Mouse (Mus musculus) megakaryocyte, adult 5-6 weeks (primary cell): Measurements from ENCODE around the gene Nfkbie. TPM values are rescaled to one million over a fixed set of nuclear protein-coding genes. Genes with fewer than 3 reads are reported as not detected.
A peak's percentile ranks its signal among the peaks of the same experiment; 100 is the strongest.

Experiments
- ATAC-seq: 2 replicates; pipeline ENCODE4 v1.8.0; 2016; ENCODE audit warnings: mild to moderate bottlenecking, inconsistent platforms; ENCODE audit not compliant: poor library complexity, severe bottlenecking
- total RNA-seq, 2 experiments: library from RNA; stranded (forward) in 1 of 2; stranded (reverse) in 1 of 2; fragments of 153-499, 151-499 nt in 1 of 2; fragments of 221-1000, 200-1000 nt in 1 of 2; gene quantifications; 2 replicates each; pipeline versions ENCODE4 v1.2.3 to v1.2.4; 2015 to 2017

Gene Nfkbie
- total RNA-seq, 2 experiments from 2014 or later, result 10.4 to 14.0 TPM

- no peak for ATAC-seq
Measured at GRCm38 (mm10) chr17:45542705-45543104, 12.8 kb upstream of the Nfkbie start.

- no peak for ATAC-seq
Measured at GRCm38 (mm10) chr17:45543115-45543514, 12.4 kb upstream of the Nfkbie start.

GRCm38 (mm10) chr17:45544001-45544872 lies 11.3 kb upstream of the Nfkbie start:
- ATAC-seq, result no peak

- no peak for ATAC-seq
Measured at GRCm38 (mm10) chr17:45544873-45545277, 10.6 kb upstream of the Nfkbie start.

DNA sequence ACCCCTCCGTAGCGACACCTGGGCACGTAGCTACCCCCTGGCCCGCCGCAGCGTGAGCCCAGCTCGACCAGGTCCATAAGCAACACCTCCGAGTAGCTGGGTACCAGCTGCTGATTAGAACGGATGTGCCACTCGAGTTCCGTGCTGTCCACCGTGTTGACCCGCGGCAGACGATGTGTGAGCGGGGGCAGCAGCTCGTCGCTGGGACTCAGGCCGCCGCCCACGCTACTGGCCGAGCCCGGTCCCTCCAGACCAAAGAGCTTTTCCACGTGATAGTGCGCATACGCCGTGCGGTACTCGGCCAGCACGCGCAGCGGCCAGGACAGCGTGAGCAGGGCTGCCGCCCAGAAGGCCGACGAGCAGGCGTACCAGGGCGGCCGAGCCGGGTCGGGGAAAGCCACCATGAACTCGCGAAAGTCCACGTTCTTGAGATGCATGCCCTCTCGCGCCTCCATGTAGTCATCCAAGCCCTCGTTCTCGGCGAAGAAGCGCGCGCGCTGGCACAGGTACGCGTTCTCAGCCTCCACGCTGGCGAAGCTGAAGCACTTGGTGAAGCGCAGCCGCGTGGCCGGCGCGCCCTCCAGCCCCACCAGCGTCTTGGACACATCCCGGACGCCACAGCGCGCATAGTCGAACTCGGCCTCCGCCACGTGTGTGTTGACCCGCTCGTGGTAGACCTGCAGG lies 10.1 kb upstream of the Nfkbie start:
- peak; percentile 36; the same call in 1 of the 2 replicates for ATAC-seq

DNA sequence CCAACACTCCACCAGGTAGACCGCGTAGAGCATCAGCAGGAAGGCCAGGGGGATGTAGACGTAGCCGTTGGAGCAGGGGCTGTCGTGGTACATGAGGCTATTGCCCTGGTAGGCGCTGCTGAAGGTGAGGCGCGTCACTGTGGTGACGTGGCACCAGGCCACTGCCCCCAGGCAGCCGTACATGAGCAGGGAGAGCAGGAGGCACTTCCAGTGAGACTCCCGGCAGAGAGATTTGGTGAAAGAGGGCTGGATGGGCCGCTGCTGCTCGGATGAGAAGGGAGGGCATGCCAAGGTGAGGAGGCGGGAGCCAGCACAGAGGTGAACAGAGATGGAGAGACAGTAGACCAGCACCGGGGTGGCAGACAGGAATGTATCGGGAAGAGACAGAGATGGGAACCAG lies 8.6 kb upstream of the Nfkbie start:
- ATAC-seq, result no peak

GRCm38 (mm10) chr17:45547461-45548190 lies 7.9 kb upstream of the Nfkbie start:
- ATAC-seq, result no peak

DNA sequence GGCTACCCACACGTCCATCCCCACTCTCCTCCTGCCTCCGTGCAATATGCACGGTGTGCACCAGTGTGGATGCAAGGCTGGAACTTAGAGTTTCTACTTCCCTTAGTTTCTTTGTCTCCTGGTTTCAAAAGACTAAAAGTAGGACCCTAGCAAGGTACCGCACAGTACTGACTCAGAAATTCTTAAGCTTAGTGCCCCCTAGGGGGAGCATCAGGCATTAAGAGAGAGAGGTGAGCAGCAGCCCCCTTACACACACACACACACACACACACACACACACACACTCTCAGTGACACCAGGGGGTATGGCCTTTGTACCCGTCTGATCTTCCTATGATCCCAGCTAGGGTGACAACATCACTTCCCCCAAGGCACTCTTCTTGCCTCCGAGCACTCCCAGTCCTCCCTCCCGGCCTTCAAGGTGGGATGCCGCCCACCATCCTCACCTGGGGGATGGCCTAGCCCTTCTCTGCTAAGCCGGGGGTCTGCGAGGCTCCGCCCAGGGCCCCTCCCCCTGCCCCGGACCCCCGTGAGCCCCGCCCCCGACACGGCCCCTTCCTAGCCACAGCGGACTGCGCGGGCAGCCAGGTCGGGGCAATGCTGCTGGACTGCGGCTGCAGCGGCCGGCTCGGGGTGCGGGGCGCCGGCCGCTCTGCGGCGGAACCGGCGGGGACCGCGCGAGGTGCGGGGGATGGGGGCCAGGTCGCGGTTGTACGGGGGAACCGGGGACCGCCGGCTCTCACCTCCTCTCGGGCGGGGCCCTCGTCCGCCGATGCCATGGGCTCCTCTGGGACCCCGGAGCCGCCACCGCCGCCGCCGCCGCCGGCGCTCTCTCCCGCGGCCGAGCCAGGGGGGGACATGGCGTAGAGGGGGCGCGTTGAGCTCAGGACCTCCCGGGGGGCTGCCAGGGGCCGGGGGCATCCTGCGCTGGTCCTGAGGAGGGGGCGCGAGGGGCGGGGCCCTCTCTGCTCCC lies 6.7 kb upstream of the Nfkbie start:
- ATAC-seq, result no peak

GRCm38 (mm10) chr17:45549617-45550181 lies 5.8 kb upstream of the Nfkbie start, which contains the start of gene Tmem151b:
TSS of gene Tmem151b (minus strand) at chr17:45549677.
- ATAC-seq, result no peak

- ATAC-seq, result no peak
Measured at GRCm38 (mm10) chr17:45550253-45550652, 5.2 kb upstream of the Nfkbie start.

GRCm38 (mm10) chr17:45551249-45551796 lies 4.2 kb upstream of the Nfkbie start:
- ATAC-seq, result no peak

DNA sequence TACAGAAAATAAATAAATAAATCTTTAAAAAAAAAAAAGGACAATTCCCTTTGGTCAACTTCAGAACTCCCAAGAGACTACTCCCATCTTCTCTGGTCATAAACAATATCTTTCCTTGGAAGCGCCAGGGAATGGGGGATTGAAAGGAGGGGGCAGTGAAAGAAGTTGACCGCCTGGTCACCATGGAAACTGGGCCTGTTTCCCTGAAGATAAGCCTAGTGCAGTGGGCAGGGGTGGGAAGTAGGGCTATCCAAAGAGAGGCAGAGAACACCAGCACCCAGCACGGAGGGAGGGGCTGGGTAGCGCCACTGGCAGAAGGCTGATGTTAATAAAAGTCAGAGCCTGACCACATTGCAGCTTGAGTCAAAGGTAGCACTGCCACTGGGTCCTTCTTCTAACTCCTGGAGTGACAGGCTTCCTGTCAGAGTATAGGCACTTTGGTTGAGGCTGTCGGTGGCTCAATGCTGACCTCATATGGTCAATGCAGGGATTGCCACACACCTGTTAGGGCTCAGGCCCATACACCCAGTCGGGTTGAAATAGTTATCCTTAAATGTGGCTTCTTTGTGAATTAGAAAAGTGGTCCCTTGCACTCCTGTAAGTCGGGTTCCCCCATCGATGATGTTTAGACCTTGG lies 3.6 kb upstream of the Nfkbie start:
- ATAC-seq, result peak; percentile 62

GRCm38 (mm10) chr17:45553065-45553464 lies 2.4 kb upstream of the Nfkbie start:
- no peak for ATAC-seq

DNA sequence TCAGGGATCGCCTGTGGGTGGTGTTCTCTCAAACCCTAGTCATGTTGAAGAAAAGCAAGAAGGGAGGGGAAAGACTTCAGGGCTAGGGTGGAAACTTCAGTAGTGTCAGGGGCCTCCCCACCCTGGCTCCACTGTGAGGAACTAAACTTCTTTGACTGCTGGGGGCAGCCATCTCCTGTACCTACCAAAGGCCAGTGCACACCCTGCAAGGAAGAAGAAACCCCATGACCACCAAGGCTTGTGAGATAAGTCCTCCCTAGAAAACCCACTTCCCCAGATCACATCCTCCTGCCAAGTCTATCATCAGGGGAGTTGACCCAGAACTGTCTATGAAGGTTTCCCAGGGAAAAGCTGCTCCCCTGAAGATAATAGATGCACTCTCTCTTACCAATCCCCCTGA lies 1.1 kb upstream of the Nfkbie start:
- ATAC-seq, result no peak

DNA sequence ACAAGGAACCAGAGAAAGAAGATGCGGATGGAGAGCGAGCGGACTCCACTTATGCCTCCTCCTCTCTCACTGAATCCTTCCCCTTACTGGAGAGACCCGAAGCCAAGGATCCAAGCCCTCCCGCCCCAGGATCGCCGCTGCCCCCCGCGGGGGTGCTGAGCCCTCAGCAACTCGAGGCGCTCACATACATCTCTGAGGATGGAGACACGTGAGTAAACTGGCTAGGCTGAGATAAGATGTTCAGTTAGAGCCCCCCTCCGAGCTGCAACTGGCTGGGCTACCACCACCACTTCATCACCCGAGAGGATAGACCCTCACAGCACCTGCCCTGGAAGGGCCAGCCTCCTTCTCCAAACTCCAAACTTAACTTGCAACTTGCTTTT lies 595 bp downstream of the Nfkbie start:
- no peak for ATAC-seq

- peak; percentile 44 for ATAC-seq
Measured at GRCm38 (mm10) chr17:45556514-45557245, 1.2 kb downstream of the Nfkbie start.

DNA sequence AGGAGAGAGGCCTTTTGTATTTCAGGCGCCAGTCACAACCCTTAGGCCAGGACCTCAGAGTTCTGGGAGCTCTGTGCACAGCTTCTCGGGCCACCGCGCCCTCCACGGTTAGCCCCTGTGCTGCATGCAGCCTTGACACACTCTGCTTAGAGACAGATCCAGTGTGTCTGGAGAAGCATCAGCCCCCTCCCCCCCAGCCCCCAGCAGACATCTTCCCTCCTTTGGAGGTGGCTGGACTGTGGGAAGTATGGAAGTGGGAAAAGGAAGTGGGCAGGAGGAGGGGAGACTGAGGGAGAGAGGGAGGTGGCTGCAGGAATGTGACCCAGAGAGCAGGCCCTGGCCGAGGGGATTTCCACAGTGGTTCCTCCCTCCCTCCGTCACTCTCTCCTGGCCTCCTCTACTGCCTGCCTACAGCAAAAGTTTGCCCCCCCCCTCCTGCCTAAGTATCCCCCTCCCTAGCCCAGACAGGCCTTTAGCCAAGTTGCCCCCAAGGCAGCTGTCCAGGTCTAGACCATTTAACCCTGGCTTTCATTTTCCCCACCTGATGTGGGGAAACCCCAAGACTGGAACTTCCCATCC lies 1.8 kb downstream of the Nfkbie start:
- no peak for ATAC-seq
